Mouse (Mus musculus) neural tube, embryonic 11.5 days (tissue): ENCODE measurements around the gene En2. TPM values are rescaled to one million over a fixed set of nuclear protein-coding genes. Genes with fewer than 3 reads are reported as not detected.

Experiments used
- ATAC-seq: fragments of 200-750 bp; cut with Nextera tagmentation; 2 replicates; pipeline ENCODE4 v1.8.0; 2017; ENCODE audit warnings: moderate number of reproducible peaks, mild to moderate bottlenecking, moderate TSS enrichment, moderate library complexity; ENCODE audit not compliant: insufficient read depth, low FRiP score, low TSS enrichment
- DNase-seq: peaks from one replicate; pipeline ENCODE4 v3.0.0-alpha.2; 2015; ENCODE audit warnings: low spot score
- H3K27ac ChIP-seq: fragments of 300-500 bp; sonication (generic); 2 replicates; pipeline ENCODE4 v1.5.1; 2014; ENCODE audit warnings: low read depth, mild to moderate bottlenecking, low read length
- H3K27me3 ChIP-seq: fragments of 300-500 bp; sonication (generic); 2 replicates; pipeline ENCODE4 v1.6.1; 2014; ENCODE audit warnings: mild to moderate bottlenecking, low read length, mixed read lengths; ENCODE audit not compliant: control insufficient read depth, insufficient read depth
- H3K36me3 ChIP-seq: fragments of 300-500 bp; sonication (generic); 2 replicates; pipeline ENCODE4 v1.6.1; 2014; ENCODE audit warnings: mild to moderate bottlenecking, low read length, moderate library complexity, mixed read lengths; ENCODE audit not compliant: control insufficient read depth, insufficient read depth
- H3K4me1 ChIP-seq: fragments of 300-500 bp; sonication (generic); 2 replicates; pipeline ENCODE4 v1.6.1; 2014; ENCODE audit warnings: low read length, mixed read lengths; ENCODE audit not compliant: control insufficient read depth, insufficient read depth
- H3K4me2 ChIP-seq: fragments of 300-500 bp; sonication (generic); 2 replicates; pipeline ENCODE4 v1.6.1; 2014; ENCODE audit warnings: low read depth, mild to moderate bottlenecking, moderate library complexity
- H3K4me3 ChIP-seq: fragments of 300-500 bp; sonication (generic); 2 replicates; pipeline ENCODE4 v1.5.1; 2014; ENCODE audit warnings: low read depth, low read length
- H3K9ac ChIP-seq: fragments of 300-500 bp; sonication (generic); 2 replicates; pipeline ENCODE4 v1.6.1; 2014; ENCODE audit warnings: mild to moderate bottlenecking, low read length
- H3K9me3 ChIP-seq: fragments of 300-500 bp; sonication (generic); 2 replicates; pipeline ENCODE4 v1.6.1; 2016; ENCODE audit warnings: low read length; ENCODE audit not compliant: control insufficient read depth
- WGBS: fragments of 180-500 bp; shearing (Covaris S2); extraction: QIAGEN DNeasy Blood & Tissue Kit; methylation state at CpG from one replicate; pipeline ENCODE4 v1.1.7; 2014; 5-methylcytosine and 5-hydroxymethylcytosine counted together
- polyA plus RNA-seq: library from polyadenylated mRNA; unstranded; fragments of >200 nt; fragmentation: Nextera tagmentation; extraction: Ambion mirVana; gene quantifications from 2 replicates; pipeline ENCODE4 v1.2.1, GENCODE M21; 2014

The En2 gene
- polyA plus RNA-seq, 1 experiment from 2014 or later = not detected

GRCm38 (mm10) chr5:28206448-28206847 is 41.0 kb downstream of the En2 start:
- H3K4me2 ChIP-seq = no peak overlapping the region
- DNase-seq = no peak

DNA sequence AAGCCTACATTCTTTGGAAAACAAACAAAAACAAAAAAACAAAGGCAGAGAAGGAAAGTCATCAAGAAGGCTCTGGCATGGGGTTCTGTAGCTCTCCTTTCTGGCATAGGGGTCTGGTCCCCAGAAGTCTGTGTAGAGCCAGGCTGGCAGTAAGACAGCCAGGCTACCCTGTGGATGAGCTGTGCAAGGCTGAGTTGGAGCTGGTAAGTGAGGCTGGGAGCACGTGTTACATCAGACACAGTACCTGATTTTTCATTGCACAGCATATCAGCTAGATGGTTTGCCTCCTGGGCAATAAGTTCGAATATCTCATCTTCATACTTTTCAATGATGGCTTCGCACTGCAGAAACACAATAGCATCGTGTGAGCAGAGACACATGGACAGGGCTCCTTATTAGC is 41.5 kb downstream of the En2 start:
- H3K9me3 ChIP-seq = no peaks in the 10 kb centered on the region
- H3K9ac ChIP-seq = no peak overlapping the region
- no peak overlapping the region for H3K27ac ChIP-seq
- H3K27me3 ChIP-seq = peaks cover 61% of the 10 kb centered on the region
- WGBS = 72% methylated on average over 4 of the region's 4 CpGs
- H3K4me3 ChIP-seq = no peak overlapping the region
- DNase-seq = no peak
- H3K4me2 ChIP-seq = no peak overlapping the region
- ATAC-seq = no peak
- no peaks in the 10 kb centered on the region for H3K36me3 ChIP-seq
- H3K4me1 ChIP-seq = no peaks in the 10 kb centered on the region

More at GRCm38 (mm10) chr5:28206448-28206847, 41.0 kb downstream of the En2 start:
- no peak for ATAC-seq
- H3K4me3 ChIP-seq = no peak overlapping the region
- H3K9me3 ChIP-seq = no peaks in the 10 kb centered on the region
- H3K36me3 ChIP-seq = no peaks in the 10 kb centered on the region
- no peaks in the 10 kb centered on the region for H3K4me1 ChIP-seq
- H3K27me3 ChIP-seq = peaks cover 56% of the 10 kb centered on the region
- H3K9ac ChIP-seq = no peak overlapping the region
- no peak overlapping the region for H3K27ac ChIP-seq
- 78% methylated on average over 4 of the region's 4 CpGs for WGBS

- Histone ChIP-seq H3K9me3 (no peaks in the 10 kb centered on the region), H3K4me3 (peak overlapping the region; percentile 25; the same call in 1 of the 2 replicates), H3K27me3 (peaks cover 65% of the 10 kb centered on the region), H3K9ac (no peak overlapping the region), H3K4me1 (no peaks in the 10 kb centered on the region), H3K27ac (no peak overlapping the region), H3K36me3 (no peaks in the 10 kb centered on the region), H3K4me2 (peak overlapping the region; percentile 41)
- DNase-seq (no peak), ATAC-seq (no peak)
- 13% methylated on average over 20 of the region's 20 CpGs for WGBS
Measured at GRCm38 (mm10) chr5:28208726-28209520, 43.4 kb downstream of the En2 start.

DNA sequence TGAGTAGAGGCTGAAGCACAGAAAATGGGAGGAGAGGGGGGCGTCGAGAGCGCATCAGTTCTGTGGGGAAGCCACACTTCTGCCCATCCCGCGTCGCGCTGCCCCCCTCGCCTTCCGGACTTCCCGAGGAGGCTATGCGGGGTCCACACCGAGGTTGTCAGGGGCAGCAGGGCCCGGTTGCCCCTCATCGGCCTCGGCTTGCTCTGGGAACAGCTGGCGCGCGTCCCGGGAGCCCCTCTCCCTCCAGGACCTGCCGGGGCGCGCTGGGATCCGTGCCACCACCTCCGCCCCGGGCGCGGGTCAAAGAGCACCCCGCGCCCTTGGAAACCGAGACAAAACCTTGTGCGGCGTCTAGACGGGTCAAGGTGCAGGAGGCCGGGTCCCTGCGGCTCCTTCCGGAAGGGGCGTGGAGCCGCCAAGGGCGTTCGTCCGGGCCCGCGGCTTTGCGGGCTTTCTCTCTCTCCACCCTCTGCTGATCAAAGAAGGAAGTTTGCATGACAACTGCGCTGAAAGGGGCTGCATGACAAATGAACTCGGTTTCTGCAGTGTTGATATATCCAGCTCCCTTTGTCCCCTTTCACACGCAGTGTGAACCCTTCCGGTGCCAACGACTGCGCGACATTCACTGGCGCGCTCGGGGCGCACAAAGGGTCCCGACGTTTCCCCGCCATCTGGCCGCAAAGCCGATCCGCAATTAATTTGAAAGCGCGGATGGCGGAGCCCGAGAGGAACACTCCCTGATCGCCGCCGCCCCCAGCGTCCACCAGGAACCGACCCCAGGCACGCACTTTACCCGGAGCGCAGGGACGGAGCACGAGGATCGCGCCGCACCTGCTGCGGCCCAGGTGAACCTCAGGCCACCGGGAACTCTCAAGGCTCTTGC is 44.3 kb downstream of the En2 start:
- peak; percentile 68 for DNase-seq
- no peaks in the 10 kb centered on the region for H3K36me3 ChIP-seq
- no peaks in the 10 kb centered on the region for H3K4me1 ChIP-seq
- WGBS = under 1% methylated on average over 77 of the region's 80 CpGs
- H3K4me3 ChIP-seq = peak overlapping the region; percentile 25
- peak overlapping the region; percentile 41 for H3K4me2 ChIP-seq
- H3K9ac ChIP-seq = peak overlapping the region; percentile 12
- no peak overlapping the region for H3K27ac ChIP-seq
- peak; percentile 71 for ATAC-seq
- no peaks in the 10 kb centered on the region for H3K9me3 ChIP-seq
- H3K27me3 ChIP-seq = peaks cover 58% of the 10 kb centered on the region

- 1% methylated on average over 29 of the region's 29 CpGs for WGBS
- Histone ChIP-seq H3K27me3 (peaks cover 56% of the 10 kb centered on the region), H3K4me2 (peak overlapping the region; percentile 41), H3K4me1 (no peaks in the 10 kb centered on the region), H3K27ac (no peak overlapping the region), H3K36me3 (no peaks in the 10 kb centered on the region), H3K9ac (no peak overlapping the region), H3K4me3 (no peak overlapping the region), H3K9me3 (no peaks in the 10 kb centered on the region)
- ATAC-seq (no peak), DNase-seq (peak; percentile 33)
Measured at GRCm38 (mm10) chr5:28210591-28211550, 45.4 kb downstream of the En2 start.

DNA sequence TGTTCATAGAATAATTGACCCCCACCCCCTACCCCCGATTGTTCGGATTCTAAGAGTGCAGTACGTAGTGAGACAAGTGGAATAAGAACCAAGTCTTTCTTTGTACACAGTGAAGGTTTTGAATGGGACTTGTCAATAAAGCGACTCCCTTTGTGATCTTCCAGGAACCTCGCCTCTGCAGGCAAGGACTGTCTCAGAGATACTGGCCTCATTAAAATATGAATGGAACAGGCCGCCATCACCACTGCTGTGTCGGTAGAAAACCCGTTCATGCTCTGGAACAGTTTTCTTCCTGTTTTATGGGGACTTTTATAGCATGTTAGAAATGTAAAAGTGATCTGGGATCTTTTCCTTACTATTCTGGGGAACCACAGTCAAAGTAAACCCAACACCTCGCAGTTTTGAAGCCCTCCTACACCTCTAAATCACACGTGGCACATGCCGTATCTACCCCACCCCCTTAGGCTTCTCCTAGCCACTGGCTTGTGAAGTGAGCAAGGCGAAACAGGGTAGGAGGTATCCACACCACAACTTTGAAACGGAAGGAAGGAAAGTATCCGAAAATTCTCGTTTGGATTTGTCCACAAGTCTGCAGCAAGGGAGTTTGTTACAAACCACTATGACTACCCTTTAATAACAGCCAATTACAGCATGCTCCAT is 46.3 kb downstream of the En2 start:
- Histone ChIP-seq H3K4me2 (peak overlapping the region; percentile 41), H3K27me3 (peaks cover 53% of the 10 kb centered on the region), H3K9ac (no peak overlapping the region; the same call in 1 of the 2 replicates), H3K4me1 (no peaks in the 10 kb centered on the region), H3K9me3 (no peaks in the 10 kb centered on the region), H3K27ac (no peak overlapping the region), H3K36me3 (no peaks in the 10 kb centered on the region), H3K4me3 (no peak overlapping the region)
- WGBS = 1% methylated on average over 15 of the region's 15 CpGs
- DNase-seq = peak; percentile 48
- ATAC-seq = peak; percentile 47; the same call in 1 of the 2 replicates

DNA sequence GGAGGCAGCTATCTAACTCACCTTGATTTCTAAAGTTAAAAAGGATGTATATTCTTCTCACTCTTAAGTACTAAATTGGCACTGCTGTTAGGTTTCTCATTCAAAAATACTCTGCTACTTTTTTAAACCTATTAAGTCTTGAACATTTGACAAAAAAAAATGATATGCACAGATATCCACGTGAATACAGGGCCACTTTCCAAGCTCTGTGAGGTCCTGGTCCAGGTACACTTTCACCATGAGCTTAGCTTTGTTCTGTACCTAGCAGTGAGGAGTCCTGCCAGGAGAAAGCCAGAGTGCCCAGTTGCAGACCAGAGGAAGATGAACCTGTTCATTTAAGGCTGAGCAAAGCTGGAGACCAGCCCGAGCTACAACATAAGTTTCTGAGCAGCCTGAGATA is 47.9 kb downstream of the En2 start:
- no peak for ATAC-seq
- no peak overlapping the region for H3K4me2 ChIP-seq
- H3K9me3 ChIP-seq = no peaks in the 10 kb centered on the region
- no peak for DNase-seq
- no peak overlapping the region for H3K9ac ChIP-seq
- peaks cover 39% of the 10 kb centered on the region for H3K27me3 ChIP-seq
- 74% methylated on average over 2 of the region's 2 CpGs for WGBS
- no peaks in the 10 kb centered on the region for H3K4me1 ChIP-seq
- H3K4me3 ChIP-seq = no peak overlapping the region
- no peak overlapping the region for H3K27ac ChIP-seq
- H3K36me3 ChIP-seq = no peaks in the 10 kb centered on the region

- H3K27me3 ChIP-seq = no peaks in the 10 kb centered on the region
- no peak overlapping the region for H3K4me2 ChIP-seq
- H3K4me3 ChIP-seq = no peak overlapping the region
- H3K9ac ChIP-seq = no peak overlapping the region
- 80% methylated on average over 1 of the region's 1 CpGs for WGBS
- H3K4me1 ChIP-seq = no peaks in the 10 kb centered on the region
- H3K27ac ChIP-seq = no peak overlapping the region
- H3K36me3 ChIP-seq = no peaks in the 10 kb centered on the region
- DNase-seq (no peak), ATAC-seq (no peak)
- H3K9me3 ChIP-seq = no peaks in the 10 kb centered on the region
Measured at GRCm38 (mm10) chr5:28219596-28219995, 54.1 kb downstream of the En2 start.
